In genomic region chr14:68433326-68433725, GRCm38 (mm10) we compare ENCODE assay signal across 29 mouse cellular contexts.
DNase-seq lines count a peak whose midpoint lies in the region; ATAC-seq lines count a peak whose summit lies in the region.
"Had no signal": no experiment of that assay in that cellular context is flagged by ENCODE, and none has a peak within 500 bp of the region (broad histone marks: within the 10 kb centered on the region; RNA-seq: fewer than 3 reads in every experiment).

No protein-coding gene starts in this region.

- H3K9me3 ChIP-seq in hindbrain, embryonic 14.5 days (ENCODE audit: control insufficient read depth, low read length), result no peaks in the 10 kb centered on the region
- H3K9me3 ChIP-seq in hindbrain, embryonic 11.5 days (ENCODE audit: control insufficient read depth, low read length), result no peaks in the 10 kb centered on the region
- no peaks in the 10 kb centered on the region for H3K9me3 ChIP-seq in midbrain, embryonic 14.5 days (ENCODE audit: control insufficient read depth, low read length)
- H3K9me3 ChIP-seq in midbrain, embryonic 15.5 days, result no peaks in the 10 kb centered on the region
- H3K9me3 ChIP-seq in neural tube, embryonic 12.5 days, result no peaks in the 10 kb centered on the region
- H3K9me3 ChIP-seq: embryonic facial prominence, embryonic 12.5 days; embryonic facial prominence, embryonic 15.5 days; heart, embryonic 12.5 days; heart, embryonic 15.5 days; hindbrain, embryonic 12.5 days had no signal

- no peak for ATAC-seq in hindbrain, embryonic 14.5 days (ENCODE audit: low FRiP score)
- ATAC-seq in hindbrain, embryonic 11.5 days (ENCODE audit: low FRiP score), result no peak
- ATAC-seq in midbrain, embryonic 14.5 days (ENCODE audit: low FRiP score, low TSS enrichment), result no peak
- no peak for ATAC-seq in midbrain, embryonic 15.5 days (replicated peaks)
- peak; percentile 70 for ATAC-seq in neural tube, embryonic 12.5 days (ENCODE audit: low FRiP score, low read depth)
- ATAC-seq: forebrain, embryonic 14.5 days; forebrain, postnatal 0 days; Patski had no signal

- no peaks in the 10 kb centered on the region for H3K4me1 ChIP-seq in hindbrain, embryonic 14.5 days (replicated peaks; ENCODE audit: control insufficient read depth, insufficient read depth, low read length)
- no peaks in the 10 kb centered on the region for H3K4me1 ChIP-seq in hindbrain, embryonic 11.5 days (replicated peaks; ENCODE audit: control insufficient read depth, insufficient read depth, low read length)
- H3K4me1 ChIP-seq in midbrain, embryonic 14.5 days (ENCODE audit: control insufficient read depth, insufficient read depth, low read length), result no peaks in the 10 kb centered on the region
- no peaks in the 10 kb centered on the region; the same call in 1 of the 2 replicates for H3K4me1 ChIP-seq in midbrain, embryonic 15.5 days
- no peaks in the 10 kb centered on the region for H3K4me1 ChIP-seq in neural tube, embryonic 12.5 days
- H3K4me1 ChIP-seq: embryonic facial prominence, embryonic 12.5 days; embryonic facial prominence, embryonic 15.5 days; heart, embryonic 15.5 days; hindbrain, embryonic 12.5 days had no signal

- no peak overlapping the region for H3K4me3 ChIP-seq in hindbrain, embryonic 14.5 days (replicated peaks; ENCODE audit: low read length)
- no peak overlapping the region for H3K4me3 ChIP-seq in hindbrain, embryonic 11.5 days (ENCODE audit: low read depth, low read length)
- no peak overlapping the region for H3K4me3 ChIP-seq in midbrain, embryonic 14.5 days (replicated peaks; ENCODE audit: low read depth, low read length)
- H3K4me3 ChIP-seq in midbrain, embryonic 15.5 days, result no peak overlapping the region
- H3K4me3 ChIP-seq in neural tube, embryonic 12.5 days, result no peak overlapping the region
- H3K4me3 ChIP-seq: embryonic facial prominence, embryonic 12.5 days; embryonic facial prominence, embryonic 15.5 days; gastrocnemius, adult 2 months; heart, embryonic 12.5 days; heart, embryonic 15.5 days; hindbrain, embryonic 12.5 days had no signal

- DNase-seq in hindbrain, embryonic 14.5 days (ENCODE audit: low spot score), result no peak
- no peak for DNase-seq in hindbrain, embryonic 11.5 days (ENCODE audit: low spot score)
- DNase-seq in midbrain, embryonic 14.5 days, result peak; percentile 59
- DNase-seq in heart, adult 9 months (ENCODE audit: low spot score in 2 of 2), result no peak
- no peak for DNase-seq in spleen, postnatal 36 days (ENCODE audit: low spot score in 2 of 2)
- DNase-seq: adrenal gland, postnatal 10 days; adrenal gland, postnatal 36 days; B cell, adult 2 months; cerebellum, adult 11 months; cerebellum, adult 2 months; cerebellum, adult 9-11 months; cerebellum, postnatal 25 days; forebrain, postnatal 0 days; gastrocnemius, adult 2 months; gastrocnemius, postnatal 14 days; heart, adult 11 months; heart, postnatal 10 days; heart, postnatal 36 days had no signal

- H3K27me3 ChIP-seq in hindbrain, embryonic 14.5 days (ENCODE audit: control insufficient read depth, insufficient read depth, low read length), result no peaks in the 10 kb centered on the region
- no peaks in the 10 kb centered on the region for H3K27me3 ChIP-seq in hindbrain, embryonic 11.5 days (ENCODE audit: control insufficient read depth, insufficient read depth, low read length)
- H3K27me3 ChIP-seq in midbrain, embryonic 14.5 days (ENCODE audit: control insufficient read depth, insufficient read depth, low read length), result no peaks in the 10 kb centered on the region
- no peaks in the 10 kb centered on the region for H3K27me3 ChIP-seq in midbrain, embryonic 15.5 days (replicated peaks)
- H3K27me3 ChIP-seq in neural tube, embryonic 12.5 days (replicated peaks), result no peaks in the 10 kb centered on the region
- H3K27me3 ChIP-seq: CH12.LX; embryonic facial prominence, embryonic 12.5 days; embryonic facial prominence, embryonic 15.5 days; heart, embryonic 12.5 days; heart, embryonic 15.5 days; hindbrain, embryonic 12.5 days had no signal

- H3K4me2 ChIP-seq in hindbrain, embryonic 14.5 days (replicated peaks), result no peak overlapping the region
- no peak overlapping the region for H3K4me2 ChIP-seq in hindbrain, embryonic 11.5 days (replicated peaks; ENCODE audit: low read depth, low read length)
- no peak overlapping the region for H3K4me2 ChIP-seq in midbrain, embryonic 14.5 days (ENCODE audit: low read length)
- H3K4me2 ChIP-seq in midbrain, embryonic 15.5 days, result no peak overlapping the region
- H3K4me2 ChIP-seq in neural tube, embryonic 12.5 days (replicated peaks), result no peak overlapping the region
- H3K4me2 ChIP-seq: embryonic facial prominence, embryonic 12.5 days; embryonic facial prominence, embryonic 15.5 days; heart, embryonic 12.5 days; heart, embryonic 15.5 days; hindbrain, embryonic 12.5 days had no signal

- no peaks in the 10 kb centered on the region for H3K36me3 ChIP-seq in hindbrain, embryonic 14.5 days (replicated peaks; ENCODE audit: control insufficient read depth, insufficient read depth)
- no peaks in the 10 kb centered on the region for H3K36me3 ChIP-seq in hindbrain, embryonic 11.5 days (ENCODE audit: control insufficient read depth, insufficient read depth, low read length)
- H3K36me3 ChIP-seq in midbrain, embryonic 14.5 days (ENCODE audit: control insufficient read depth, insufficient read depth, low read length), result no peaks in the 10 kb centered on the region
- no peaks in the 10 kb centered on the region for H3K36me3 ChIP-seq in midbrain, embryonic 15.5 days (replicated peaks)
- H3K36me3 ChIP-seq in neural tube, embryonic 12.5 days, result no peaks in the 10 kb centered on the region
- H3K36me3 ChIP-seq: embryonic facial prominence, embryonic 12.5 days; embryonic facial prominence, embryonic 15.5 days; G1E; heart, embryonic 12.5 days; heart, embryonic 15.5 days; hindbrain, embryonic 12.5 days had no signal

- peak overlapping the region; percentile 74; the same call in 1 of the 2 replicates for H3K27ac ChIP-seq in hindbrain, embryonic 14.5 days
- H3K27ac ChIP-seq in hindbrain, embryonic 11.5 days (ENCODE audit: low read depth, low read length), result no peak overlapping the region
- peak overlapping the region; percentile 22 for H3K27ac ChIP-seq in midbrain, embryonic 14.5 days (replicated peaks; ENCODE audit: low read depth, low read length)
- H3K27ac ChIP-seq in midbrain, embryonic 15.5 days, result no peak overlapping the region
- no peak overlapping the region for H3K27ac ChIP-seq in neural tube, embryonic 12.5 days
- H3K27ac ChIP-seq: embryonic facial prominence, embryonic 12.5 days; embryonic facial prominence, embryonic 15.5 days; gastrocnemius, adult 2 months; heart, embryonic 15.5 days; hindbrain, embryonic 12.5 days had no signal

- WGBS in hindbrain, embryonic 14.5 days, result 51% methylated on average over 9 of the region's 9 CpGs
- 79% methylated on average over 9 of the region's 9 CpGs for WGBS in hindbrain, embryonic 11.5 days
- 40% methylated on average over 9 of the region's 9 CpGs for WGBS in midbrain, embryonic 14.5 days
- WGBS in midbrain, embryonic 15.5 days, result 52% methylated on average over 9 of the region's 9 CpGs
- 60% methylated on average over 9 of the region's 9 CpGs for WGBS in neural tube, embryonic 12.5 days

- no peak overlapping the region for H3K9ac ChIP-seq in hindbrain, embryonic 14.5 days
- H3K9ac ChIP-seq in hindbrain, embryonic 11.5 days (ENCODE audit: low read depth, low read length), result no peak overlapping the region
- no peak overlapping the region for H3K9ac ChIP-seq in midbrain, embryonic 14.5 days (replicated peaks; ENCODE audit: low read length)
- no peak overlapping the region for H3K9ac ChIP-seq in midbrain, embryonic 15.5 days
- no peak overlapping the region for H3K9ac ChIP-seq in neural tube, embryonic 12.5 days
- H3K9ac ChIP-seq: embryonic facial prominence, embryonic 12.5 days; embryonic facial prominence, embryonic 15.5 days; forebrain, postnatal 0 days; heart, embryonic 12.5 days; heart, embryonic 15.5 days; hindbrain, embryonic 12.5 days had no signal

Comparison
In these comparisons a context has a peak if more than half of its experiments do, and no peak if none do; other contexts are left out.
1. H3K27ac ChIP-seq: peak in hindbrain, embryonic 14.5 days (single experiment) and midbrain, embryonic 14.5 days (single experiment); none in hindbrain, embryonic 11.5 days (single experiment), midbrain, embryonic 15.5 days (single experiment) and neural tube, embryonic 12.5 days (single experiment).